Mouse (Mus musculus): ENCODE data around the gene Farsb.

DNA sequence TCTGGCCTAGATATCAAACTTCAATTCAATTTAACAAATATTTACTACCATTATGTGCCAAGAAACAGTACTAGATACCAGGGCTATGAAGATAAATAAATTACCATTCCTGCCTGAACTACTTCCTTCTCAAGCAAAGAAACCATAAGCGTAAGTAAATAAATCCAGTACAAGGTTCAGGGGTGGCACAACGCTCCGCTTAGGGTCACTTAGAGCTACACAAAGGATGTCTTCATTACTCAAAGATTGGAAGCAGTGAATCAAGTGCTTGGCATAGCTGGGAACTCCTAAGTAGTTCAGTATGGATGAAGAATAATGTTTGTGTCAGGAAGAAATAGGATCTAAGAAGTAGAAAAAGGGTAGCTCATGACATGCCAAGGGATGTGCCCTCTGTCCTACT, 5.3 kb downstream of the Farsb start:
- TF ChIP-seq CTCF (IDR thresholded peaks at IDR 0.05 in 2 of 3, conservative IDR thresholded peaks at IDR 0.05 in 1 of 3; ENCODE audit: control insufficient read depth in 1 of 3, insufficient read depth in 1 of 3, low read depth in 2 of 3, low read length in 3 of 3, poor library complexity in 1 of 3, severe bottlenecking in 1 of 3), result no peak
- no peak for TF ChIP-seq E2F4 (IDR thresholded peaks at IDR 0.05; ENCODE audit: borderline replicate concordance, low read depth, low read length)
- no peak for TF ChIP-seq POLR2A (IDR thresholded peaks at IDR 0.05; ENCODE audit: control insufficient read depth in 1 of 2, insufficient read depth in 1 of 2, low read depth in 1 of 2, low read length in 2 of 2, poor library complexity in 1 of 2)
- no peak for TF ChIP-seq POLR2AphosphoS2 (IDR thresholded peaks at IDR 0.05; ENCODE audit: low read length)
- no peak for TF ChIP-seq EP300 (IDR thresholded peaks at IDR 0.05; ENCODE audit: low read depth in 1 of 2, low read length in 2 of 2)
- no peak for TF ChIP-seq RCOR1 (IDR thresholded peaks at IDR 0.05; ENCODE audit: low read depth, low read length)
- no peak for TF ChIP-seq SIN3A (IDR thresholded peaks at IDR 0.05; ENCODE audit: low read length)
